Mouse (Mus musculus) CH12F3 (cell line): Measurements from ENCODE around the gene Stk31.
"Not testable (repeated sequence)": the region's sequence is repeated elsewhere in the genome, so short reads cannot be mapped to it uniquely, and the experiment has no call there.

ENCODE experiments used
- in situ Hi-C: fragments of 300-500 bp; cut with MboI; formaldehyde crosslinking; loops from 2 replicates; pipeline ENCODE4 v1.14.3; 2020; ENCODE audit warnings: low sequenced_read_pairs

Gene Stk31

DNA sequence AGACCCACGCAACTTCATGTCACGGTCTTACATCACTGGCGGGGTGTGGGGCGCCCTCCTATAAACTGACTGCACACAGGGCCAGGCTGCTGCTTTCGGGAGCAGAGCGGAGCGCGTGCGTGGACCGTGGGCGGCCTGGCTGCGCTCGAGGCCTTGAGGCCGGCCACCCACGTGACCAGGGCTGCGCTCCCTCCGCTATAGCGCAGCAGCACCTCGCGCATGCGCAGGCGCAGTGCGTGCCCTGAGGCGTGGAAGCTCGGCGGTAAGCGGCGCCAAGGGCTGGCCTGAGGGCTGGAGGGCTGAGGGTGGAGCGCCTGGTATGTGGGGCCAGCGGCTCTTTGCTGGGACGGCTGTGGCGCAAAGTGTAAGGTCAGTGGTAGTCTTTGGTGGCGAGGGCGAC is at the start of gene Stk31:
TSS of gene Stk31 (plus strand) at position 289 of the 400 bp plus-strand sequence.
- in situ Hi-C loops: loop anchor here (25.0 kb wide), 1 partner anchor 333 kb away; the partner anchor contains the start of gene Malsu1

- in situ Hi-C loops: no loop called here
Measured at GRCm38 (mm10) chr6:49349826-49350225, 45.6 kb upstream of the Stk31 start.

DNA sequence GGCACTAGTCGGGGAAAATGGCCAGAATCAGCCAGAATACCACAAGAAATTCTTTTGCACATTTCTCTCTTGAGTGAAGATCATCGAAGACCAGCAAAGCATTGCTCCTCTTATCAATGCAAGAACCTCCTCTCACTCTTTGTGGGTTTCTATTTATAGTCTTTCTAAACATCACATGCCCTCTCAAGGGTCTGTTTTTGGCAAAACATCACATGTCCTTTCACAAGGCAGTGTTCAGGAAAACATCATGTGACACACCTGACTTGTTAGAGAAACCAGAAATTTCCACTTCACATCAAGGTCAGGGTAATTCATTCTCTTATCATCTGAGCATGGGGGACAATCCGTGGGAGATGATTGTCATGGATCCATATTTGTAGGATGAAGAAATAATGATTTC is 40.8 kb upstream of the Stk31 start:
- in situ Hi-C loops: no loop called here

DNA sequence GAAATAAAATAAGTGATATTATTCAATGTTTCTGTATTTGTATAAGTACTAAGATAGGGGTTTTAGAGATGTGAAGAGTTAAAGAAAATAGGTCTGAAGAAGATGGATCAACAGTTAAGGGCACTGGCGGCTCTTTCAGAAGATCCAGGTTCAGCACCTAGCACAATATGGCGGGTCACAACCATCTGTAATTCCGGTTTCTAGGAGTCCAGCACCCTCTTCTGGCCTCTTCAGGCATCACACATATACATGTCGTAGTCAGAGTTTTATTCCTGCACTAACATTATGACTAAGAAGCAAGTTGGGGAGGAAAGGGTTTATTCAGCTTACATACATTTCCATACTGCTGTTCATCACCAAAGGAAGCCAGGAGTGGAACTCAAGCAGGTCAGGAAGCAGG is 40.2 kb upstream of the Stk31 start:
- in situ Hi-C loops: no loop called here

GRCm38 (mm10) chr6:49360420-49360819 is 35.0 kb upstream of the Stk31 start:
- in situ Hi-C loops: no loop called here

DNA sequence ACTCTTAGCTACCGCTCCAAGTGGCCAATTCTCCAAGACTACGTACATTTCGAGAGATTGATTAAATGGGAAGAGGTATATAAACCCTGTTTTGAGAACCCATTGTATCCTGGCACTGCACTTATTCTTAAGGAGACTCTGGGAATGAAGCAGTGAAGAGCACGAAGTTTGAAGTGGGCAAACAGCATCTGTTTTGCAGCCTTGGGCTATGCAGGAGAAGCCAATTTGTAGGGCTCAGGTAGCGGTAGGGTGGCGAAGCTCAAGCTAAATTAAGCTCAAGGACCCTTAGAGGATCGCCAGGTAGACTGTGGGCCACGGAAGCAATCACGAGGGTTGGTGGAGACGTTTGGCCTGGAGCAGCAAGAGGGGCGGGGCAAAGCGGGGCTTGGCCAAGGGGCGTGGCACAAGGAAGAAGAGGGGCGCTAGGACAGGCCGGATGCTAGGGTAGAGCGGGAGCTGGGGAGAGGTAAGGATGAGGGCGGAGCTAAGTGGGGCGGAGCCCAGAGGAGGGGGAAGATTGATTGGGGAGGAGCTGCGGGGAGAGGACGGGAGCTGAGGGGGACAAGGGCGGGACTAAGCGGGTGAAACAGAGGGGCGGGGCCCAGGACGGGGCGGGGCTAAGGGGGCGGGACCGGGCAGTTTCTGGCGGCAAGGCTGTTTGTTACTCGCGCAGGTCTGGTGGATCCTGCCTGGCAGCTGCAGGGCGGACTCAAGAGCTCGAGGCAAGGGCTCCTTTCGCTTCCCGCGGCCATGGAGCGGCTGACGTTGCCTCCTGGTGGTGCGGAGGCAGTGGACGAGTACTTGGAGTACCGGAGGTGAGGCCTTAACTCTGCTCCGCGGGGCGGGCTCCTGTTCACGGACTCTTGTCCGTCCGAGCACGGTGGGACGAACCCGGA is 28.0 kb upstream of the Stk31 start, which contains the start of gene Fam221a:
TSS of gene Fam221a (plus strand) at position 581 of the 896 bp plus-strand sequence.
- in situ Hi-C loops: no loop called here

- in situ Hi-C loops: no loop called here
Measured at GRCm38 (mm10) chr6:49368212-49368611, 27.2 kb upstream of the Stk31 start.

GRCm38 (mm10) chr6:49372705-49373104 is 22.7 kb upstream of the Stk31 start:
- in situ Hi-C loops: no loop called here

DNA sequence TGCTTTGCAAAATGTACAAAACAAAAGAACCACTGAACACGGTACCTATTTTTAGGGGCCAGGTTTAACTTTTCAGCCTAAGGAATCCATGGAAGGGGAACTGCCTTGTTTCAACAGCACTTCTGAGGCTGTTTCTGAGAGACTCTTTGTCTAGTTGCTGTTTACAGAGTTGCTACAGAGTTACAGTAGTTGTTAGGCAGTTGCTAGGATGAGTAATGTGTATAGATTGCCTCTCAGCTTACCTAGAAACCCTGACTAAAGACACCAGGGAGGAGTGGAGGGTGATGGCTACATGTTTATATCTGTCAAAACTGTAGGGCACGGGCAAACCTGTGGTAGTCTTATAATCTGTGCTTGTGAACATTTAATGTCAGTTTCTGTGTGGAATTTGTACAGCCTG is 21.5 kb upstream of the Stk31 start:
- in situ Hi-C loops: no loop called here

DNA sequence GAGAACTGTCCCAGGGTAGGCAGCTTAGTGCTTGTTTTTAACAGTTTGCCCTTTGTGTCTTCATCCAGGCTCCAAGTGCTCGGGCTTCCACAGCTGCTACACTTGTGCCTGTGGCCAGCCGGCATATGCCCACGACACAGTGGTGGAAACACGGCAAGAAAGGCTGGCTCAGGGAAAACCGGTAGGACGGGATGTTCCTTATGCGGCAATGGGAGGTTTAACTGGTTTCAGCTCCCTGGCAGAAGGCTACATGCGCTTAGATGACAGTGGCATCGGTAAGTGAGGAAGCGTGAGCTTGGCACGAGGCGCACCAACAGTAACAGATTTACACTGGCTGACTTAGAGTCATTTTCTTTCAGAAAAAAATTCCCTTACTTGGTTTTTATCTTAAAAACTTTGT is 17.1 kb upstream of the Stk31 start:
- in situ Hi-C loops: loop anchor here (25.0 kb wide), 1 partner anchor 316 kb away; the partner anchor contains the start of gene Malsu1

DNA sequence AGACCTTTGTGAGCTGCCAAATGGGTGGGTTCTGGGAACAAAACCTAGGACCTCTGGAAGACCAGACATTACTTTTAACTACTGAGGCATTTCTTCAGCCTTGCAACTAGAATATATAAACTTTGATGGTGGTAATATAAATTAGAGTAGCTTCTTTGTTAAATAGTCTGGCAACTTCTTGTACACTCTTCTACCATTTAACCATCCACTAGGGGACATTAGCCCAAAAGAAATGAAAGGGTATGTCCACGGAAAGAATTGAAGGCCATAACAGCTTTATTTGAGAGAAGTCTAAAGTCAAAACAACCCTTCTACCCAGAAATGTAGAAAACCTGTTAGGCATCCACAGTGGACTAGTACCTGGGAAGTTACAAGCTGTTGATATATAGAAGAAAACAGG is 1.1 kb upstream of the Stk31 start:
- in situ Hi-C loops: loop anchor here (25.0 kb wide), 1 partner anchor 332 kb away; the partner anchor contains the start of gene Malsu1

GRCm38 (mm10) chr6:49397466-49397865 is 2.1 kb downstream of the Stk31 start:
- in situ Hi-C loops: loop anchor here (25.0 kb wide), 1 partner anchor 335 kb away; the partner anchor contains the start of gene Malsu1

DNA sequence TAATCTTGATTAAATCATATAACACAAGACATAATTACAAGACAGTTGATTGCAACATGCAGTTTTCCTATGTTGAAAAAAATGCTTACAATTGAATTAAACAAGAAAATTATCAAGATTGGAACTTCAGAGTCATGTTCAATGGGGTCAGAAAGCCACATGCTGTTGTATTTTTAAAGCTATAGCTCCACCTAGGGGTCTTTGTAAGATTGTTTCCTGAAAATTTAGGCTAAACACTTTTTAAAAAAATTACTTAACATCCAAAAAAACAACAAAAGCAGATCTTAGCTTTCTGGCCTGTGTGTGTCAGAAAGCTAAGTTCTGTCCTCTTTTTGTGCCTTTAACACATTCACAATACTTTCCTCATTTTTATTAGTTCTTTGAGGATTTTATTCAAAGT is 3.0 kb downstream of the Stk31 start:
- in situ Hi-C loops: loop anchor here (25.0 kb wide), 1 partner anchor 336 kb away; the partner anchor contains the start of gene Malsu1

- in situ Hi-C loops: no loop called here
Measured at GRCm38 (mm10) chr6:49410830-49411229, 15.4 kb downstream of the Stk31 start.

GRCm38 (mm10) chr6:49412967-49413366 is 17.6 kb downstream of the Stk31 start:
- in situ Hi-C loops: not testable (repeated sequence)

GRCm38 (mm10) chr6:49415971-49416370 is 20.6 kb downstream of the Stk31 start:
- in situ Hi-C loops: no loop called here

DNA sequence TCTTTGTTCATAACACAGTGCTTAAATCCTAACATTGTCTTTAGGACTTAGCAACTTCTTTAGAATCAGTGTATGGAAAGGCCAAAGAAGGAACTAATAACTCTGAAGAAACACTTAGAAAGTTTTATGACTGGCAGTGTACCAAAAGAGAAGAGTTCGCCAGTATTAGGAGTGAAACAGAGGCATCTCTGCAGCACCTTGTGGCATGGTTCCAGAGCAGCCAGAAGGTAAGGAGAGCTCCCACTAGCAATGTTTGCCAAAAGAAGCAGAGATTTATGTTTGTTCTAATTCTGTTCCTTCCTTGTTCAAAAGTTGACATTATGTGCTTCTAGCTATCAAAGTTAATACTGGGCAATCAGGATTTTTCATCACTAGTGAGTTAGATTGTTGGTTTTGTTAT is 41.9 kb downstream of the Stk31 start:
- in situ Hi-C loops: no loop called here

- in situ Hi-C loops: no loop called here
Measured at GRCm38 (mm10) chr6:49458112-49458511, 62.7 kb downstream of the Stk31 start.

DNA sequence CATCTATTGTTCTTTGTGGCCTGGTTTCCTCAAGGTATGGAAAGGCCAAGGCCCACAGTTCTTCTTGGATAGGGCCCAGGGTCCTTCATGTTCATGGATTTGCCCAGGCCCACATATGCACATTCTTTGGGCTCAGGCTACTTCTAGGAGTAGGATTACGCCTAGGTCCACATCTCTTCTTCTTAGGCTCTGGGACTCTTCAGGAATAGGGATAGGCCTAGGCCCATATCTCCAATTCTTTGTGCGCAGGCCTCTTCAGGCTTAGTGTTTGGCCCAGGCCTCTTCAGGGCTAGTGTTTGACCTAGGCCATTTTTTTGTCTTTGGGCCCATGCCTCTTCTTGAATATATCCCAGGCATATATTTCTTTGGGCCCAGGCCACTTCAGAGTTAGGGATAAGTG is 87.8 kb downstream of the Stk31 start:
- in situ Hi-C loops: no loop called here

- in situ Hi-C loops: no loop called here
Measured at GRCm38 (mm10) chr6:49491526-49491925, 96.1 kb downstream of the Stk31 start.

- in situ Hi-C loops: loop anchor here (25.0 kb wide), 4 partner anchors 393 to 993 kb away; no protein-coding TSS in a partner anchor
Measured at GRCm38 (mm10) chr6:49519053-49519452, 123.6 kb downstream of the Stk31 start.
